Mouse (Mus musculus) small intestine, adult 2 months (tissue): ENCODE measurements at regions not wholly inside any gene's neighbourhood (a gene's known extent, or its start where the extent isn't known, plus 50 kb on each side); places are given as distances from the start of the nearest gene placed in this dataset.

ENCODE experiments used
- CTCF ChIP-seq: fragments of 200-500 bp; IDR thresholded peaks from 2 replicates; pipeline ENCODE4 v1.5.1; 2012; ENCODE audit warnings: low read depth, mild to moderate bottlenecking, control low read depth, inconsistent platforms, low read length, moderate library complexity, mixed read lengths; ENCODE audit not compliant: insufficient replicate concordance, insufficient read length; ENCODE audit errors: extremely low read depth
- POLR2A ChIP-seq: fragments of 200-500 bp; IDR thresholded peaks from 2 replicates; pipeline ENCODE4 v1.6.1; 2012; ENCODE audit warnings: low read depth, mild to moderate bottlenecking, control low read depth, inconsistent platforms, low read length, moderate library complexity

DNA sequence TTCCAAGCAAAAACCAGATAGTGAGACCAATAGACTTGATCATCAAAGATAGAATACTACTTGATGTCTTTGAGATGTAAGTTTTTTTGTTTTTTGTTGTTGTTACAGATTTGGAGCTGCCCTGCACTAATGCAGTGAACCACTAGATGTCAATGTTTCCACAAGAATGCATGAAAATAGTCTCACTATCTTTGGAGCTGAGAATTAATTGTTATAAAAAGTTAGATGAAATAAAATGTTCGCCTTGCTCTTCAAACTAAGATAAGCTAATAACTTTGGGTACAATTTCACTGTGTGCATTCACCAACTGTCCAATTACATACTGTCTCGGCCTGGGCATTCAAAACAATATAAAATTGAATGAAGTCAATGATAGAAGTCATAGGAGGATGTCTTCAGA, 223.2 kb upstream of the Agtr1b start:
- TF ChIP-seq CTCF (no peak), POLR2A (no peak)
